Mouse (Mus musculus) erythroid progenitor cell, adult 5-6 weeks (primary cell): Measurements from ENCODE around the gene Jagn1. TPM values are rescaled to one million over a fixed set of nuclear protein-coding genes. Genes with fewer than 3 reads are reported as not detected.

Experiments
- ATAC-seq: replicated peaks from 2 replicates; pipeline ENCODE4 v1.8.0; 2016; ENCODE audit warnings: moderate number of reproducible peaks, mild to moderate bottlenecking, moderate TSS enrichment, inconsistent platforms; ENCODE audit not compliant: poor library complexity, low FRiP score, severe bottlenecking
- total RNA-seq, 2 experiments: library from RNA; stranded (forward) in 1 of 2; stranded (reverse) in 1 of 2; fragments of 150-400 nt in 1 of 2; fragments of 186-747, 209-891 nt in 1 of 2; gene quantifications; 2 replicates each; pipeline versions ENCODE4 v1.2.3 to v1.2.4; 2015 to 2017; ENCODE audit warnings: low replicate concordance in 2 of 2

The Jagn1 gene
- total RNA-seq, 2 experiments from 2014 or later: 6.9 to 13.0 TPM

DNA sequence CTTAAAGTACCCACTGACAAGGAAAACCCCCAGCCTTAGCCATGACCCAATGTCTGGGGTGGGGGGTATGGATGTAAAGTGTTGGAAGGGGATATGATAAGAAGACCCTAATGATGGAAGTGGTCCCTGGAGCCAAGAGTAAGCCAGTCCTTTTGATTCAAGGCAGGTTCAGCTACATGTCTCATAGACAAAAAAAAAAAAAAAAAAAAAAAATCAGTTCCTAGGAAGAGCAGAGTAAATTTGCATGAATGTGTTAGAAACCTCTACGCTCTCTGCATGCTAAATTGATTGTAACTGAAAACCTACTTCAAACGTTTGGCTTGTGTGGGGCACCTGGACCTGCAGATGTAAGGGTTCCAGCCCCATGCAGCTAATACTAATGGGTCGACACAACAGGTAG, 10.6 kb upstream of the Jagn1 start:
- no peak for ATAC-seq

DNA sequence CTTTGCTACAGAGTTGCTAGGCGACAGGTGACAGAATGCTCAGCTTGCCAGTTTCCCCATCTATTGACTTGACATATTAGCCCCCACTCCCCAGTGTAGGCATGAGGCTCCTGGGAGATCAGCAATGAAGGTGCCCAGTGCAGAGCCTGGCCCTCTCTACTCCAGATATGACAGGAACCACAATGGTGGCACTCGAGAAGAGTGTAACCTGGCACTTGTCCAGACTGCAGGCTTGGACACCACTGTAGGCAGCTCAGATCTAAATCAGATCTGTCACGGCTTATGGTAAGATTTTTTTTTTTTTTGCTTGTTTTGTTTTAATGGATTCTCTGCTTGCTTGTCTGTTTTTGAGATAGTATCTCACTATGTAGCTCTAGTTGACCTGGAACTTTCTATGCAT, 8.7 kb upstream of the Jagn1 start:
- ATAC-seq: no peak

DNA sequence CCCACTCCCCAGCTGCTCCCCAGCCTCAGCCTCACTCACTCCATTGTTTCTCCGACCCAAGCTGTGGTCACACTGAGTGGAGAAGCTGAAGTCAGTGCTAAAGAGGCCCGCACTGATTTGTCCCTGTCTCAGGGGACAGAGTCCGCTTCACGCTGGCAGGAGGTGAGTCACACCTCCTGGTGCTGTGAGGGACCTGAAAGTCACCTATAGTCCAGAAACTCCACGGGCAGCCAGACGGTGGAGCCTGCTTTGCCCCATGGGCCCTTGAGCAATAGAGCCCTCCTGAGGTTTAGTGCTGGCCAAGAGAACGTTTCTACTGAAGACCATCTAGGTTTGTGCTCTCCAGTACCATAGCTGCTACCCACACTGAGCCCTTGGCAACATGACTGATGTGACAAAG, 7.7 kb upstream of the Jagn1 start:
- no peak for ATAC-seq

DNA sequence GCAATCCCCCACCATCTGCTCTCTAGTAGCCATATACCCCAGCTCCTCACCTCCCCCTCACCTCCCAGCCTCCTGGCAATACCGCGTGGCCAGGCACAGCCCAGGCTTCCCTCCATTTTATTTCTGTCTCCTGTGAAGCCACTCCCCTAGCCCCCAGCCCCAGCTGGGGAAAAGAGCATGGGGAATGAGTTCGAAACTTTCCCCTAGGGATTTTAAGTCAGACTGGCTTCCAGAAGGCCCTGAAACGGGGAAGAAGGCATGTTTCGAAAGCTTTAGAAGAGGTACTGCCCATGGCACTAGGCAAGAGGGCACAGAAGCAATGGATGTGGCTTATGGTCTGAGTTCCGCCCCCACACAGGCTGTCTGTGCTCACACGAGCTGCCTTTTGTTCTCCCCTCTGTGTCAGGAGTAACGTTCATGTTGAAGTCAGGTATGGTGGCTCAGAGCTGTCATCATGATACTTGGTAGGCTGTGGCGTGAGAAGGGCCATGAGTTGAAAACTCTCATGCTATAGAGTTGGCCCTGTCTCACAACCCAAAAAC, 6.6 kb upstream of the Jagn1 start, which contains the start of gene Cidec:
Gene Cidec (minus strand): TSS at position 97 of the 542 bp plus-strand sequence.
- no peak for ATAC-seq

DNA sequence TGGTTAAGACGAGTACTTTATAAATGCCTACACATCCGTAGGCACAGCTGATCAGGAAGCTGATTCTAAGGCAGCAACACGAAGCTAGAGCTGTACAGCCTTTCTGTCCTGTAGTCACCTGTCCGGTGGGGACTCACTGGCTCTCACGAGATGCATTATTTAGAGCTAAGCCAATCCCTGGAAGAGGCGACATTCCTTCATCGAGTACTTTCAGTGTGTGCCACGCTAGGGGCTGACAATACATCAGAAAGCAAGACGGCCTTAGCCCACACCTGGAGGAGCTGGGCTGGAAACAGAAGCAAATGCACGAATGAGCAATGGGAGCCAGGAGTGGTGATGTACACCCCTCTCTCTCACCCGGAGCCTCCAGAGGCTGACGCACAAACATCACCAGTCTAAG, 5.2 kb upstream of the Jagn1 start:
- ATAC-seq: no peak

DNA sequence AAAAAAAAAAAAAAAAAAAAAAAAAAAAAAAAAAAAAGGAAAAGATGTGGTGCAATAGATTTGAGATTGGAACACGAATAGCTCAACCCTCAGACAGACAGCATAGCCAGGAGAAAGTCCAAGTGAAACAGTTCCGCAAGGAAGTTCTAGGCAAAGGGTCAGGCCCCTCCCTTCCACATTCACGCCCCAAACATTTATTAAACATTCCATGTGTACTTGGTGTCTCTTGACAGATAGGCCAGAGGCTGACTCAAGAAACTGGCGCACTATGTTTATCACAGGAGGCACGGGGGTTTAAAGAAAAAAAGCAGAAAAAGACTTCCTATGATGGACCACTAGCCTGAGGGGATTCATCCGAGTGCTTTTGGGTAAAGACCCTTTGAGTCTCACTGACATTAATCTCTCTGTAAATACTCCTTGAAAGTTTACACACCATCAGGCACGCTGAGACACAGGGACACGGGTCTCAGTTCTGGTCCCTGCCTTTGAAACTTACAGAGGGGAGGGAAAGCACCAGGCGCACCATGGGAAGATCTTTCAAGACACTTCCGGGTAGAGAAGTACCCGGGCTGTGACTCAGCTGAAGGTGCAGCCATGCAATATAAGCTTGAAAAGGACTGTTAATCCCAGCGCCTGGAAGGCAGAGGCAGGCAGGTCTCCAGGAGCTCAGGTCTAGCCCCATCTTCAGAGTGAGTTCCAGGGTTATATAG, 3.5 kb upstream of the Jagn1 start:
- no peak for ATAC-seq

DNA sequence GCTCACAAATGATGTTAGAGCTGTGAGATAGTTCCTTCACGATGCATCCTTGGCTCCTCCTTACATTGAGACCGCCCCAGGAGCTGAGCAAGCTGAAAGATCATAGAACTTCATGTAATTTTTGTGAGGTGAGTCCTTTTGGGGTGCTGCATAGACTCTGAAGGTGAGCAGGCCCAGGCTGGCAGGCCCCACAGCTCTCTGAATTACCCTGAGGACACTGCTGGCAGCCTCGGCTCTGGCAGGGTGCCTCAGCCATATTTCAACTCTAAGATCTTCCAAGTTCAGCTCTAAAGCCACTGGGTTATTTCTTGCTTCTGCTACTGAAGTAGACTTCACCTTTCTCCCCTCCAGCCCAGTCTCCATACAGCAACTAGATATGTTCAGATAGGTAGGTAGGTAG, 1.7 kb upstream of the Jagn1 start:
- ATAC-seq: no peak

DNA sequence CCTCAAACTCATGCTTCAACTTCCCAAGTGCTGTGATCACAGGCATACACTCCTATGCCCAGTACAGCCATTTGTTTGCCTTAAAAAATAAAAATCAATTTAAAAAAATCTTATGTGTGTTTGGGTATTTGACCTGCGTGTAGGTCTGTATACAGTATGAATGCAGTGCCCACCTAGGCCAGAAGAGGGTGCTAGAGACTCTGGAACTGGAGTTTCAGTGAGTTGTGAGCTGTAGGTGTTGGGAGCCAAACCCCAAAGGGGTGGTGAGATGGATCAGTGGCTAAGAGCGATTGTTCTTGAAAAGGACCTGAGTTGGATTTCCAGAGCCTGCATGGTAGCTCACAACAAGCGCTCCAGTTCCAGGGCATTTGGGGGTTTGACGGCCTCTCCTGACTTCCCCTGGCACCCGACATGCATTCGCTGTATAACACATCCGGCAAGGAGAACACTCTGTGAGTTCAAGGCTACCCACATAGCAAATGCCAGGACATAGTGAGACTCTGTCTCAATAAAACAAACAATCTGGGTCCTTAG, 1.2 kb upstream of the Jagn1 start:
- ATAC-seq: peak; percentile 69

DNA sequence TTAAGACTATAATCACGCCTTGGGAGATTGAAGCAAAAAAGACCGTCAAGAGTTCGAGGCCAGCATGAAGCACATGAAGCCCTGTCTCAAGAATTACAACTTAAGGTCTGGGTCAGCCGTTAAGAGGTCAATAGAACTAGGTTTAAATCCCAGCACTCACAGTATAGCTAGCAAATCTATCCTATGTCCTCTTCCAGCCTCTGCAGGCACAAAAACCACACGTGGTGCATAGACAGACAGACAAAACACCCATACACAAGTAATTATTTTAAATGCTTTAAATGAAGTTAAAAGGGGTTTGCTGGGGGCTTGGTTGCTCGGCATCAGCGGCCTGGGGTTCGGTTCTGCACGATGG, 305 bp upstream of the Jagn1 start:
- ATAC-seq: peak; percentile 6; the same call in 1 of the 2 replicates

DNA sequence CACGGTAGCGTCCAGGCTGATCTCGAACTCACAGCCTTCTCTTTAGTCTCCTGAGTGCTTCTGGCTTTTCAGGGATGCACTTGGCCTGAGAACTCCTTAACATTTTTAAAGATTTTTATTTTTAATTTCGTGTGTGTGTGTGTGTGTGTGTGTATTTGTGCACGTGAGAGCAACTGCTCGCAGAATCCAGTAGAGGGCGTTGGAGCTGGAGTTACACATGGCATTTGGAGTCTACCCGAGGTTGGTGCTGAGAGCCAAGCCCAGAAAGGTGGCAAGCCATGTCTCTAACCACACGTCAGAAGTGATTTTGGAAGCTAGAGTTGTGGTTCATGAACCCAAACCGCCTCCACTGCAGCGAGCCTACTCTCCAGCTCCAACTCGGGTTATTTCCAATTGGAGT, 722 bp downstream of the Jagn1 start:
- no peak for ATAC-seq

DNA sequence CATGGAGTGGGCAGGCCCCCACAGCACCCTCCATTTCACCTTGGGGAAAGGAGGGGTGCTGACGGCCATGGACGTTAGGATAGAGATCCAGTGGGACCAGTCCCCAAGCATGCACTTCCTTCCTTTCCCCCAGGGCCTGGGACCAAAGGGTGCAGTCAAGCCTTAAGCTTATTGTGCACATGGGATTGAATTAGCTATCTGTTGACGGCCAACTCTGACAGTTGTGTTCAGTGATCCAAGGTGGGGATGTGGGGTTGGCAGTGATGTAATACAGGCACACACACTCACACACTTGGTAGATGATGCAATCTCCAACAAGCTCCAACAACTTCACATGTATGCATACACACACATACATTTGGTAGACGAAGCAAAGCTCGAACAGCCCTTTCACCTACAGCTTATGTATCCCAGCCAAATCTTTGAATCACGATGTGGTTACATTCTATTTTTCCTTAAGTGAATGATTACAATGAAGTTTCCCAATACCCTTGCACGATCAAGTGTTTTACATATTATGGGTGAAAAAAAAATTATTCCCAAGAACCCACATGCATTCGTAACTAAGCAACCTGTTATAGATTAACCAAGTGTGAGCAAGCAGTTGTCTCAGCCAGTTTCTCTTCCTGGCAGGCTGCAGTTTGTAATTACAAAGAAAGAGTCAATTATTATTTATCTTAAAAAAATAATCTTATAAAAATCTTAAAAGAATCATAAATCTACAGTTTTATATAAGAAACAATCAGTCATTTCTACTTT, 2.0 kb downstream of the Jagn1 start:
- ATAC-seq: no peak

DNA sequence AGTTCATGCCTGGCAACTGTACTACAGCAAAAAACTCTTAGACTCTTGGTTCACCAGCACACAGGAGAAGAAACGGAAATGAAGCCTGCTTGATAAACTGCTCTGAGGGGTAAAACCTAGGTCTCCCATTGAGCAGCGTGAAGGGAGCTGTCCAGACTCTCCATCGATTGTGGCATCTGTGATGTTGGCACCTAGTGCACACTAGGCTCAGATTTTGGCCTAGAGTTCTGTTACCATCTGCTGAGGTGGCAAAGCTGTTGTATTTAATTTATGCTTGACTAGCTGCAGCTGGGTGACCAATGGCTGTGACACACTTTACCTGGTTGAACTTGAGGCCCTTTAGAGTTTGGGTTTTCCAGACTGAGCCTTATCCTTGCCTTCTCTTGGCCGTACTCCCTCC, 5.3 kb downstream of the Jagn1 start:
- ATAC-seq: no peak

DNA sequence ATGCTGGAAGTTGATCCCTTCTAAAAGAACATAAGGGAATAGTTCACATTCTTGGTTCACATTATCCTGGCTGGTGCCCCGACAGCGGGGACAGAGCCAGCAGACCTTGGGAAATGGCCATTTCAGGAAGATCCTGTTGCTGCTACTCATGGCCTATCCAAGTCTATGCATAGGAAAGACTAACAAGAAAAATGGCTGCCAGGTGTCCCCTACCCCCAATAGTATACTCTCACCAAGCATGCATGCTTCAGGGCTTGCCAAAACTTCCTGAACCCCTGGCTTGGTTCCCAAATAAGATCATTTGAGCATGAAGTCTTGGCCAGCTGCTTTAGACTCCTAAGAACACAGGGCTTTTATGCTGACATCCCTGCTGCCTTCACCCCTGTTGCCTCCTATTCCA, 9.5 kb downstream of the Jagn1 start:
- no peak for ATAC-seq

DNA sequence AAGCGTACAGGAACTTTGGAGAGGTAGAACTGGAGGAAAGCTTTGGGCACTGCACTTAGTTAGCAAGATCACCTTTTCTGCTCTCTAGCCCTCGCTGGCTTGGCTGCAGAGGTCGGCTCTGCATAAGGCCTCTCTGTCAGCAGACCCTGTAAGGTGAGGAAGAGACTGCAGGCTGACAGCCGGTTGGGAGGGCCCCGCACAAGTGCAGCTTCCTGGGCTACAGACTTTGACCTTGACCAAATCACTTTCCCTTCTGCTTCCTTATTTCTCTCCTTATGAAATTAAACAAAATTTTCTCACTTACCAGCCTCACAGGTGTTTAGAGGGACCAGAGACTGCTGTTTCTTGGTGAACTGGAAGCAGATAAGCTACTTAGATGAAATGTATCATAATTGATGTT, 12.6 kb downstream of the Jagn1 start:
- ATAC-seq: no peak

DNA sequence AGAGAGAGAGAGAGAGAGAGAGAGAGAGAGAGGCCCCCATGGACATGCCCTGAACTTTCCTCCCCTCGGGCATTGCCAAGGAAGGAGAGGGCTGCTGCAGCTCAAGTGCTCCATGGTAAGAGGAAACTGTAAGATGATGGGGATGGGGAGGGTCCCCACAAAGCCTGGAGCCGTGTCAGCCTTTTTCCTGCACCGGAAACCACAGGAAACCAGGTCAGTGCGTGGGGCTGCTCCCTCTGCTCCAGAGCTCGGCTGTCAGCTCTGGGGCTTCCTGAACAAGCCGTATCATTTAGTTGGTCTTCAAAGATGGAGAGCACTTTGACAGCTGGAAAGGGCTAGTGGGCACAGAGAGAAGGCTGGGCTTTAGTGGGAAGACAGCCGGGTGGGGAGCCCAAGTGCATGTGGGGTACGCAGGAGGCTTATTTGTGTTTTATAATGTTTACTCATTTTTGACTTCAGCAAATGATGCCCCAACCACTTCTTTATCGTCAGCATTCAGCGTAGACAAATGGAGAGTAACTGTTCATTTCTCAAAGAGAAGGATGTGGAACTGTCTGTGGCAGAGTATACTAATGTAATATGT, 15.7 kb downstream of the Jagn1 start, which contains the start of gene Il17re:
Gene Il17re (plus strand): TSS at position 533 of the 583 bp plus-strand sequence.
- ATAC-seq: no peak

DNA sequence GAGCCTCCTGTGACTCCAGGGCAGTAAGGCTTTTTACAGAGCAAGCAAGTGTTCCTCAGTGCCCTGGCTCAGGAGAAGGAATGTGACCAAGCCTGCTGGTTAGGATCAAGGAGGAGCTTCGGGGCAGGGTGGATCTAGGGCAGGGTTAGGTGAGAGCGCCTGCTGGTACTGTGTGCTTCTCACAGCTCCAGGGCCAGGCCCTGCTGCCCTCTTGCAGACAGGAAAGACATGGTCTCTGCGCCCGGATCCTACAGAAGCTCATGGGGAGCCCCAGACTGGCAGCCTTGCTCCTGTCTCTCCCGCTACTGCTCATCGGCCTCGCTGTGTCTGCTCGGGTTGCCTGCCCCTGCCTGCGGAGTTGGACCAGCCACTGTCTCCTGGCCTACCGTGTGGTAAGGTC, 16.3 kb downstream of the Jagn1 start:
- no peak for ATAC-seq

DNA sequence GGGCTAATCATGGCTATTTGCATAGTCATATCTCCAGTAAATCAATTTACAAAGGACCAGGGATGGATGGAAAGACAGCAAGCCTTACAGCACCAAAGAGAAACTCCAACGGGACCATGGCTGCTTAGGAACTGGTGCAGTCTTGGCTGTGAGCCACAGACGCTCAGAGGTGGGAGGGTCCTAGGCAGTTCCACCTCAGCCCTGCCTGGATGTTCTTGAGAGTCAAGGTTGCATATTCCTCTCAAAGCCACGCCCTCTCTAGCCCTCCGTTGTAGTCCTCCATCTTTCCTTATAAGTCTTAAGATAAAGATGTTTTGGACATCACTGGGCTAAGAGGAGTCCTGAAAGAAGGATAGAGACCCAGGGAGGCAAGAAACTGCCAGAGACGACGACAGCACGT, 21.7 kb downstream of the Jagn1 start:
- no peak for ATAC-seq

DNA sequence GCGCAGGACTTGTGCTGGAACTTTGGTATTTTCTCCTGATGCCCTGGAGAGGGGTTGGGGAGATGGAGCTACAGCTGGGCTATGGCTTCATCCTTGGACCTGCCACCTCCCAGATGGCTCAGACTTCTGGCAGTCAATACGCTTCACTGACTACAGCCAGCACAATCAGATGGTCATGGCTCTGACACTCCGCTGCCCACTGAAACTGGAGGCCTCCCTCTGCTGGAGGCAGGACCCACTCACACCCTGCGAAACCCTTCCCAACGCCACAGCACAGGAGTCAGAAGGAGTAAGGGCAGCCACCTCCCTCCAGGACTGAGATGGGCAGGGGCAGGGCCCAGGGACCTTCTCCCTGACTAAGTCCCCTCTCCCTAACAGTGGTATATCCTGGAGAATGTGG, 23.2 kb downstream of the Jagn1 start:
- no peak for ATAC-seq

DNA sequence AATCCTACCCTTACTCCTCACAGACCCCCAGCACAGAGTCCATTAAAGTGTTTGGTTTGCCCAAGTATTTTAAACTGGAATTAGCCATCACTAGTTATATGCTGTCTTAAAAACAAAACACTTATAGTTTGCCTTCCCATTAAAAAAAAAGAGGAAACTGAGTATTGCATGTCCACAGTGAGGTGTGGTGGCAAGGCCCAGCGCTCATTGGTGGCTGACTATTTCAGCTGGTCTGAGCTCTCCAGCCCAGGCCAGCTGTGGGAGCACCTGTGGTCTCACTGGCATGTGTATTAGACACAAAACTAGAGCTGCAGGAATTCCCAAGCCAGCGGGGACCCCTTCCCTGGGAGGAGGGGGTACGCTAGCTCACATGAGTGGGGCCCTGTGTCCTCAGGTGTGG, 26.1 kb downstream of the Jagn1 start:
- ATAC-seq: no peak

DNA sequence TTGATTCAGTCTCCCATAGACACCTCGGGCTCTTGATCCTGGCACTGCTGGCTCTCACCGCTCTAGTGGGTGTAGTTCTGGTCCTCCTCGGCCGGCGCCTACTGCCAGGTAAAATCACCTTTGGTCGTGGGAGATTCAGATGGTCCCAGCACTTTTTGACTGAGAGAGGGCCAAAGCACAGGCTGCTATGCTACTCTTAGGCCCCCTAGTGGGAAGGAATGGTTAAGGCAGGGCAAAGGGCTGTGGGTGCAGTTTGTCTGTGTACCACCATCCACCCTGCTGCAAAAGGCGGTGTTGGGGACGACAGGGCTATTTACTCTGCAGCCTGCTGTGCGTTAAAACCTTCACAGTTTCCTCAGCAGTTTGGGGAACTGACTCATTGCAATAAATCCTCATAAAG, 26.7 kb downstream of the Jagn1 start:
- peak; percentile 61 for ATAC-seq

DNA sequence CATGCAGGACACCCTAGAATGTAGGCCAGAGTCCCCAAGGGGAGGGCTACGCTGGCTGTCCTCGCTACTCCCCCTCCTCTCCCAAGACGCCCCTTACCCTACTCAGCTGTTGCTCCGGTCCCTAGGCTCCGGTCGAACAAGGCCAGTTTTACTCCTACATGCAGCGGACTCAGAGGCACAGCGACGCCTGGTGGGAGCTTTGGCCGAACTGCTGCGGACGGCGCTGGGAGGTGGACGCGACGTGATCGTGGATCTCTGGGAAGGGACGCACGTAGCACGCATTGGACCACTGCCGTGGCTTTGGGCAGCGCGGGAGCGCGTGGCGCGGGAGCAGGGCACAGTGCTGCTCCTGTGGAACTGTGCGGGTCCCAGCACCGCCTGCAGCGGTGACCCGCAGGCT, 27.1 kb downstream of the Jagn1 start:
- ATAC-seq: no peak; the same call in 1 of the 2 replicates
